Mouse (Mus musculus) embryonic facial prominence, embryonic 14.5 days (tissue): ENCODE results near the gene Dnajc17. TPM values are rescaled to one million over a fixed set of nuclear protein-coding genes. Genes with fewer than 3 reads are reported as not detected.

Experiments used
- ATAC-seq: fragments of 200-750 bp; cut with Nextera tagmentation; 2 replicates; pipeline ENCODE4 v1.8.0; 2017; ENCODE audit warnings: low read depth, moderate number of reproducible peaks, moderate TSS enrichment
- DNase-seq: peaks from one replicate; pipeline ENCODE4 v3.0.0-alpha.2; 2015; ENCODE audit warnings: low spot score
- H3K27ac ChIP-seq: fragments of 300-500 bp; sonication (generic); replicated peaks from 2 replicates; pipeline ENCODE4 v1.5.1; 2014; ENCODE audit warnings: low read depth, mild to moderate bottlenecking, low read length, moderate library complexity
- H3K27me3 ChIP-seq: fragments of 300-500 bp; sonication (generic); replicated peaks from 2 replicates; pipeline ENCODE4 v1.6.1; 2014; ENCODE audit warnings: low read length; ENCODE audit not compliant: control insufficient read depth, insufficient read depth
- H3K36me3 ChIP-seq: fragments of 300-500 bp; sonication (generic); 2 replicates; pipeline ENCODE4 v1.6.1; 2014; ENCODE audit warnings: low read length, mixed read lengths; ENCODE audit not compliant: control insufficient read depth, insufficient read depth
- H3K4me1 ChIP-seq: fragments of 300-500 bp; sonication (generic); 2 replicates; pipeline ENCODE4 v1.6.1; 2014; ENCODE audit warnings: antibody characterized with exemption, low read length; ENCODE audit not compliant: control insufficient read depth, insufficient read depth
- H3K4me2 ChIP-seq: fragments of 300-500 bp; sonication (generic); 2 replicates; pipeline ENCODE4 v1.6.1; 2014; ENCODE audit warnings: low read depth, mild to moderate bottlenecking, low read length, moderate library complexity, mixed read lengths
- H3K4me3 ChIP-seq: fragments of 300-500 bp; sonication (generic); 2 replicates; pipeline ENCODE4 v1.5.1; 2014; ENCODE audit warnings: low read depth, mild to moderate bottlenecking, low read length
- H3K9ac ChIP-seq: fragments of 300-500 bp; sonication (generic); 2 replicates; pipeline ENCODE4 v1.6.1; 2014; ENCODE audit warnings: low read depth, mild to moderate bottlenecking, low read length, moderate library complexity, mixed read lengths
- H3K9me3 ChIP-seq: fragments of 300-500 bp; sonication (generic); 2 replicates; pipeline ENCODE4 v1.6.1; 2016; ENCODE audit warnings: low read length; ENCODE audit not compliant: control insufficient read depth
- WGBS: fragments of 180-500 bp; shearing (Covaris S2); extraction: QIAGEN DNeasy Blood & Tissue Kit; methylation state at CpG from one replicate; pipeline ENCODE4 v1.1.7; 2014; 5-methylcytosine and 5-hydroxymethylcytosine counted together
- polyA plus RNA-seq: library from polyadenylated mRNA; unstranded; fragments of >200 nt; fragmentation: Nextera tagmentation; extraction: Ambion mirVana; gene quantifications from 2 replicates; pipeline ENCODE4 v1.2.1, GENCODE M21; 2014

Dnajc17 gene
- polyA plus RNA-seq, 1 experiment from 2014 or later, result 15.7 TPM

- ATAC-seq, result no peak
- no peak for DNase-seq
- no peak overlapping the region for H3K9ac ChIP-seq
- no peak overlapping the region for H3K27ac ChIP-seq
- H3K4me2 ChIP-seq, result no peak overlapping the region
- no peaks in the 10 kb centered on the region for H3K9me3 ChIP-seq
- H3K36me3 ChIP-seq, result peaks cover 92% of the 10 kb centered on the region
- H3K4me1 ChIP-seq, result no peaks in the 10 kb centered on the region
- H3K4me3 ChIP-seq, result no peak overlapping the region
- no peaks in the 10 kb centered on the region for H3K27me3 ChIP-seq
- 91% methylated on average over 8 of the region's 8 CpGs for WGBS
Observed at GRCm38 (mm10) chr2:119147775-119148174, 60.8 kb downstream of the Dnajc17 start.

- H3K27me3 ChIP-seq, result no peaks in the 10 kb centered on the region
- no peaks in the 10 kb centered on the region for H3K4me1 ChIP-seq
- ATAC-seq, result no peak
- H3K9me3 ChIP-seq, result no peaks in the 10 kb centered on the region
- H3K27ac ChIP-seq, result no peak overlapping the region
- H3K4me2 ChIP-seq, result no peak overlapping the region
- 87% methylated on average over 22 of the region's 22 CpGs for WGBS
- peaks cover 92% of the 10 kb centered on the region for H3K36me3 ChIP-seq
- DNase-seq, result no peak
- no peak overlapping the region for H3K9ac ChIP-seq
- no peak overlapping the region for H3K4me3 ChIP-seq
Observed at GRCm38 (mm10) chr2:119147160-119147678, 61.4 kb downstream of the Dnajc17 start.

- DNase-seq (no peak), ATAC-seq (no peak)
- 85% methylated on average over 6 of the region's 6 CpGs for WGBS
- Histone ChIP-seq H3K4me1 (no peaks in the 10 kb centered on the region), H3K4me3 (no peak overlapping the region), H3K27me3 (no peaks in the 10 kb centered on the region), H3K36me3 (peaks cover 92% of the 10 kb centered on the region), H3K4me2 (no peak overlapping the region), H3K9ac (no peak overlapping the region), H3K9me3 (no peaks in the 10 kb centered on the region), H3K27ac (no peak overlapping the region)
Observed at GRCm38 (mm10) chr2:119146435-119146834, 62.2 kb downstream of the Dnajc17 start.

GRCm38 (mm10) chr2:119145199-119145598, 63.4 kb downstream of the Dnajc17 start:
- no peaks in the 10 kb centered on the region for H3K4me1 ChIP-seq
- no peak overlapping the region for H3K4me2 ChIP-seq
- WGBS, result 91% methylated on average over 2 of the region's 2 CpGs
- peaks cover 93% of the 10 kb centered on the region for H3K36me3 ChIP-seq
- H3K9me3 ChIP-seq, result no peaks in the 10 kb centered on the region
- no peak overlapping the region for H3K9ac ChIP-seq
- DNase-seq, result no peak
- no peak overlapping the region for H3K4me3 ChIP-seq
- ATAC-seq, result no peak
- H3K27me3 ChIP-seq, result no peaks in the 10 kb centered on the region
- no peak overlapping the region for H3K27ac ChIP-seq

GRCm38 (mm10) chr2:119136346-119136898, 72.2 kb downstream of the Dnajc17 start:
- no peak overlapping the region for H3K27ac ChIP-seq
- no peak overlapping the region for H3K4me3 ChIP-seq
- ATAC-seq, result no peak
- DNase-seq, result no peak
- H3K9ac ChIP-seq, result no peak overlapping the region
- no peak overlapping the region for H3K4me2 ChIP-seq
- no peaks in the 10 kb centered on the region for H3K9me3 ChIP-seq
- 84% methylated on average over 5 of the region's 5 CpGs for WGBS
- no peaks in the 10 kb centered on the region for H3K4me1 ChIP-seq
- H3K36me3 ChIP-seq, result peaks cover 89% of the 10 kb centered on the region
- no peaks in the 10 kb centered on the region for H3K27me3 ChIP-seq

Other genes starting within 250 kb of the Dnajc17 start
- 22.6 and 23.8 TPM in 2 replicates for gene Ccdc32, start 179.4 kb downstream of the Dnajc17 start, polyA plus RNA-seq
- 2.9 and 3.6 TPM in 2 replicates for gene Rpusd2, start 174.0 kb downstream of the Dnajc17 start, polyA plus RNA-seq
- gene Knl1, start 161.7 kb downstream of the Dnajc17 start, polyA plus RNA-seq, result 31.7 and 36.0 TPM in 2 replicates
- gene Rad51, start 96.0 kb downstream of the Dnajc17 start, polyA plus RNA-seq, result 32.6 and 39.5 TPM in 2 replicates
- 34.8 and 37.5 TPM in 2 replicates for gene Rmdn3, start 51.8 kb downstream of the Dnajc17 start, polyA plus RNA-seq
- gene Gchfr, start 41.0 kb downstream of the Dnajc17 start, polyA plus RNA-seq, result 8.4 and 11.2 TPM in 2 replicates
- 0.48 and 1.1 TPM in 2 replicates for gene Gm14137, start 34.3 kb downstream of the Dnajc17 start, polyA plus RNA-seq
- gene Zfyve19, start 178 bp downstream of the Dnajc17 start, polyA plus RNA-seq, result 41.0 and 43.0 TPM in 2 replicates
- gene Ppp1r14d, start 21.1 kb upstream of the Dnajc17 start, polyA plus RNA-seq, result 0.38 TPM in 1 of 2 replicates, not detected in the other
- gene Spint1, start 28.6 kb upstream of the Dnajc17 start, polyA plus RNA-seq, result 14.1 and 17.0 TPM in 2 replicates
- gene Rhov, start 62.5 kb upstream of the Dnajc17 start, polyA plus RNA-seq, result 9.8 and 10.4 TPM in 2 replicates
- gene Vps18, start 79.9 kb upstream of the Dnajc17 start, polyA plus RNA-seq, result 12.5 and 15.5 TPM in 2 replicates
- gene Dll4, start 117.0 kb upstream of the Dnajc17 start, polyA plus RNA-seq, result 5.0 and 6.8 TPM in 2 replicates
- gene Chac1, start 142.4 kb upstream of the Dnajc17 start, polyA plus RNA-seq, result 1.4 and 1.7 TPM in 2 replicates